Mouse (Mus musculus) E14TG2a.4 (cell line): ENCODE data around the gene Gtpbp2.

ENCODE experiments used
- CTCF ChIP-seq: conservative IDR thresholded peaks from 2 replicates; pipeline ENCODE4 v1.5.1; 2014; ENCODE audit warnings: low read length
- NANOG ChIP-seq: IDR thresholded peaks from 2 replicates; pipeline ENCODE4 v1.6.1; 2014; ENCODE audit warnings: borderline replicate concordance, low read length, mixed read lengths
- POU5F1 ChIP-seq: IDR thresholded peaks from 2 replicates; pipeline ENCODE4 v1.6.1; 2014; ENCODE audit warnings: low read length, borderline replicate concordance

DNA sequence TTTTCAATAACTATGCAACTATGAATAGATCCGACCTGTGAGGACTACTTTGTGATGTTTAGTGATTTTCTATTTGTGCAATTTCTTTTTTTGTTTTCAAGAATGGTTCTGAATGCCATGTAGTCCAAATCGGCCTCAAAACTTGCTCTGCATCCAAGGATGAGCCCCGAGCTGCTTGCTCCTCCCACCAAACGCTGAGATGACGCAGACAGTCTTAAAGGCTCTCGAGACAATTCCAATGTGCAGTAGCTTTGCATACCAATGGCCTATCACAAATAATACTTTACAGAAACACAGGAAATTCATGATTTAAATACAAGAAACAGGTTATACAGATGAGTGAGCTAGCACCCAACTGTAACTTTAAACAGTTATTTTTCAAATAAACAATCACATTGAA lies 40.3 kb downstream of the Gtpbp2 start:
- TF ChIP-seq CTCF (no peak), POU5F1 (no peak), NANOG (no peak)
